Mouse (Mus musculus) liver, embryonic 16.5 days (tissue): Measurements from ENCODE around the gene Aldh1l1. TPM values are rescaled to one million over a fixed set of nuclear protein-coding genes. Genes with fewer than 3 reads are reported as not detected.
A peak's percentile ranks its signal among the peaks of the same experiment; 100 is the strongest.

ENCODE experiments used
- ATAC-seq: fragments of 200-750 bp; cut with Nextera tagmentation; 2 replicates; pipeline ENCODE4 v1.8.0; 2017; ENCODE audit warnings: low read depth, mild to moderate bottlenecking, moderate number of reproducible peaks, moderate library complexity
- H3K27ac ChIP-seq: fragments of 300-500 bp; sonication (generic); 2 replicates; pipeline ENCODE4 v1.5.1; 2014; ENCODE audit warnings: mild to moderate bottlenecking, low read length
- H3K27me3 ChIP-seq: fragments of 300-500 bp; sonication (generic); 2 replicates; pipeline ENCODE4 v1.6.1; 2014; ENCODE audit warnings: low read depth, low read length, mixed read lengths; ENCODE audit not compliant: control insufficient read depth, insufficient read depth
- H3K36me3 ChIP-seq: fragments of 300-500 bp; sonication (generic); 2 replicates; pipeline ENCODE4 v1.6.1; 2014; ENCODE audit warnings: mild to moderate bottlenecking; ENCODE audit not compliant: control insufficient read depth, insufficient read depth
- H3K4me1 ChIP-seq: fragments of 300-500 bp; sonication (generic); 2 replicates; pipeline ENCODE4 v1.6.1; 2014; ENCODE audit warnings: low read depth, low read length, mixed read lengths; ENCODE audit not compliant: control insufficient read depth
- H3K4me2 ChIP-seq: fragments of 300-500 bp; sonication (generic); 2 replicates; pipeline ENCODE4 v1.6.1; 2014; ENCODE audit warnings: low read depth, low read length, mixed read lengths
- H3K4me3 ChIP-seq: fragments of 300-500 bp; sonication (generic); 2 replicates; pipeline ENCODE4 v1.5.1; 2014; ENCODE audit warnings: low read depth, mild to moderate bottlenecking, low read length
- H3K9ac ChIP-seq: fragments of 300-500 bp; sonication (generic); 2 replicates; pipeline ENCODE4 v1.6.1; 2014; ENCODE audit warnings: low read depth, low read length
- H3K9me3 ChIP-seq: fragments of 300-500 bp; sonication (generic); replicated peaks from 2 replicates; pipeline ENCODE4 v1.6.1; 2016; ENCODE audit warnings: low read length; ENCODE audit not compliant: control insufficient read depth
- whole genome bisulfite sequencing: fragments of 180-500 bp; shearing (Covaris S2); extraction: QIAGEN DNeasy Blood & Tissue Kit; methylation state at CpG from one replicate; pipeline ENCODE4 v1.1.7; 2014; ENCODE audit not compliant: insufficient replicate concordance; 5-methylcytosine and 5-hydroxymethylcytosine counted together
- polyA plus RNA-seq: library from polyadenylated mRNA; unstranded; fragments of >200 nt; fragmentation: Nextera tagmentation; extraction: Ambion mirVana; gene quantifications from 2 replicates; pipeline ENCODE4 v1.2.1, GENCODE M21; 2015

Aldh1l1 gene
- 35.9 and 48.3 TPM in 2 replicates for polyA plus RNA-seq

DNA sequence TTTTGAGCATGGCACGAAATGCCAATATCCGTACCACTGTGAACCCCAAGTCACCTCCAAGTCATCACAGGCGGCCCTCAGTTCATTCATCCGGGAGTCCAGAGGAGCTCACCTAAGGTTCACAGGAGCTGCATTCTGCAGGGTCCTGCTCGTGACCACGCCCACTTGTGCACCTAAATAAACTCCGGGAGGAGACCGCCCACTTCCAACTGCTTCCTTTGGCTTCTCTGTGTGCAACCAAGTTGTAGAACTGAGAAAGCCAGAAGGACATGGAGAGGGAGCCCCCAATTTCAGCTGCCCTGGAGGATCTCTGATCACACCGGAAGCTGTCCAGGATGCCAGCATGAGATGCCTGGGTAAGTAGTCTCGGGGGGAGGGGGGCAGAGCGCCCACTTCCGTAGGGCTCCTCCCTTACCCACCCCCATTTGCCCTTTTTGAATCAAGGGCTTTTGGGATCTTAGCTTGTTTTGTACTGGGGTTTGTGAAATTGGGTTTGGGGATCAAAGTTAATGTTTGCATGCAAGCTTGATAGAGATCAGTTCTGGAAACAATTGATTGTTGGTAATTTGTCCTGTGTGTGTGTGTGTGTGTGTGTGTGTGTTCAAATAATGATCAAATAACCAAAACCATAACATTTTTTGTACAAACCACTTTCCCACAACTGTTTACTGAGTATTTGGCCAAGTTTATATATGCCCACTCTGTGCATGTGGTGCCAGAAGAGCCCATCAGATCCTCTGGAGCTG is at the start of gene Aldh1l1:
Gene Aldh1l1 (plus strand): TSS at position 252 of the 746 bp plus-strand sequence.
- H3K4me3 ChIP-seq, result no peak within 1 kb of the TSS
- ATAC-seq, result no peak
- no peaks in the 10 kb centered on the region for H3K27me3 ChIP-seq
- WGBS, result 67% methylated on average over 12 of the region's 12 CpGs
- no peak within 1 kb of the TSS for H3K9ac ChIP-seq
- H3K27ac ChIP-seq, result no peak within 1 kb of the TSS
- H3K4me2 ChIP-seq, result no peak within 1 kb of the TSS
- H3K9me3 ChIP-seq, result no peaks in the 10 kb centered on the region
- H3K4me1 ChIP-seq, result no peaks in the 10 kb centered on the region; the same call in 1 of the 2 replicates
- H3K36me3 ChIP-seq, result no peaks in the 10 kb centered on the region

DNA sequence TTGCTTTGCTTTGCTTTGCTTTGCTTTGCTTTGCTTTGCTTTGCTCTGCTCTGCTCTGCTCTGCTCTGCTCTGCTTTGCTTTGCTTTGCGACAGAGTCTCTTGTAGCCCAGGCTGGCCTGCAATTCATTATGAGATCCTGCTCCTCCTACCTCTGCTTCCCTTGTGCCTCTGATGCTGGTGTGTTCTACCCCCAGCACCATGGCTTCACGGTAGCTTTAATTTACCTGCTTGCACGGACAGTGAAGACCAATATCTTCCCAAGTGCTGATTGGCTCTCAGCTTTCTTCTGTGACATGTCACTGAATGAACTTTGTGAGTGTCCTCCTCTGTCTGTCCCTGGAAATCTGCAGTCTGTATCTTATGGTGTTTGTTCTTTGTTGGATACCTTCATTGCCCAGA is 49.2 kb upstream of the Aldh1l1 start:
- ATAC-seq, result no peak
- H3K36me3 ChIP-seq, result no peaks in the 10 kb centered on the region
- H3K9ac ChIP-seq, result no peak overlapping the region
- H3K9me3 ChIP-seq, result no peaks in the 10 kb centered on the region
- WGBS, result 64% methylated on average over 3 of the region's 3 CpGs
- H3K4me2 ChIP-seq, result no peak overlapping the region
- no peaks in the 10 kb centered on the region for H3K27me3 ChIP-seq
- H3K4me3 ChIP-seq, result no peak overlapping the region
- H3K4me1 ChIP-seq, result 0 out of 2 replicates have a peak, but pooled peaks cover 4% of the 10 kb centered on the region
- no peak overlapping the region for H3K27ac ChIP-seq

DNA sequence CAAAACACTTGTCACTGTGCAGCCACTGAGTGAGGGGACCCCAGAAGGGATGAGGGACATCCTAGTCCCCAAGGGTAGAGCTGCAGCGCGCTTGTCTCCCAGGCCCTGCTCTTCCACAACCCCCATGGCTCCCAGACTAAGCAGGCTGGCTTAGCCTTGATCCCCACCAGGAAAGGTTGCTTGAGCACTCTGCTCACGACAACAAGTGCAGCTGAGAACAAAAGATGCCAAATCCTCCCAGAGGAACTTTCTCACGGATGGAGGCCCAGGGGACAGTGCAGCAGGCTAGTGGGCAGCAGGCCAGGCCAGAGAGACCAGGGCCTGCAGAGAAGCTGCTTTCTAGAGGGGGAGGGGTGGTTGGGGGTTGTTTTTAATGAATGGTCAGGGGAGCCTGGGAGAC is 39.3 kb upstream of the Aldh1l1 start:
- Histone ChIP-seq H3K4me3 (no peak overlapping the region), H3K36me3 (no peaks in the 10 kb centered on the region), H3K27me3 (no peaks in the 10 kb centered on the region), H3K27ac (no peak overlapping the region), H3K9ac (no peak overlapping the region), H3K4me1 (no peaks in the 10 kb centered on the region), H3K4me2 (no peak overlapping the region), H3K9me3 (no peaks in the 10 kb centered on the region)
- WGBS, result 42% methylated on average over 4 of the region's 4 CpGs
- no peak for ATAC-seq

DNA sequence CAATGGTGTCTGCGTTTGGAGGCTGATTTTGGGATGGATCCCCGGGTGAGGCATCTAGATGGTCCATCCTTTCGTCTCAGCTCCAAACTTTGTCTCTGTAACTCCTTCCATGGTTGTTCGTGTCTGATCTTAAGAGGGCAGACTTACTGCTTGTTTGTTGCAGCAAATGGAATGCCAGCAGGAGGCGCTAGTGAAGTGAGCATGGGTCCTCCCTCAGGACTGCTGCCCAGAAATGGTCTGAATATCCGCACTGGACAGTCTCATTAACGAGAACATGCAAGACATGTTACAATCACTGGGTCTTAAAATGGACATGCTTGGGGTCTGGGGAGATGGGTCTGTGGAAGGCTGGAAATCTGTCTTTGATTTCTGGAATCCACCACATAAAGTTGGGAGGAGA is 36.0 kb upstream of the Aldh1l1 start:
- H3K9me3 ChIP-seq, result no peaks in the 10 kb centered on the region
- WGBS, result 17% methylated on average over 7 of the region's 7 CpGs
- no peak overlapping the region for H3K27ac ChIP-seq
- no peak overlapping the region for H3K4me2 ChIP-seq
- no peak for ATAC-seq
- no peak overlapping the region for H3K4me3 ChIP-seq
- no peaks in the 10 kb centered on the region for H3K36me3 ChIP-seq
- H3K9ac ChIP-seq, result no peak overlapping the region
- no peaks in the 10 kb centered on the region for H3K4me1 ChIP-seq
- H3K27me3 ChIP-seq, result no peaks in the 10 kb centered on the region

DNA sequence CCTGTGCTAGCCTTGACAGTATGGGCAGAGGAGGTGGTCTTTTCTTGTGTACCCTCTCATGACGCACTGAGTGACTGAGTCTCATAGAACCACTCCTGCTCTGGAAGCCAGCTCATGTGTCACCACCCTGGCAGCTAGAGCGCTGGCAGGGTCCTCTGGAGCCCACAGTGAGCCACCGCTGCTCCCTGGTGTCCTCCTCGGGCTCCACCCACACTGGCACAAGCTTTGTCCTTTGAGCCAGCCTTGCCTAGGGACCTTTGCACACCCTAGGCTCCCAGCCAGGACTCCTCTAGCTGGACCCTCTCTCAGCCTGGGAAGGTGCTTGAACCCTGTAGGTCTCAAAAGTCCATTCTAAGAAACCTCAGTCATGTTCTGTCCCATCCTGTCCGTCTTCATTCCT is 35.5 kb upstream of the Aldh1l1 start:
- no peak overlapping the region for H3K4me3 ChIP-seq
- H3K27me3 ChIP-seq, result no peaks in the 10 kb centered on the region
- no peaks in the 10 kb centered on the region for H3K4me1 ChIP-seq
- no peak overlapping the region for H3K27ac ChIP-seq
- no peaks in the 10 kb centered on the region for H3K9me3 ChIP-seq
- H3K4me2 ChIP-seq, result no peak overlapping the region
- no peaks in the 10 kb centered on the region for H3K36me3 ChIP-seq
- peak; percentile 61 for ATAC-seq
- H3K9ac ChIP-seq, result no peak overlapping the region
- WGBS, result 46% methylated on average over 5 of the region's 5 CpGs

DNA sequence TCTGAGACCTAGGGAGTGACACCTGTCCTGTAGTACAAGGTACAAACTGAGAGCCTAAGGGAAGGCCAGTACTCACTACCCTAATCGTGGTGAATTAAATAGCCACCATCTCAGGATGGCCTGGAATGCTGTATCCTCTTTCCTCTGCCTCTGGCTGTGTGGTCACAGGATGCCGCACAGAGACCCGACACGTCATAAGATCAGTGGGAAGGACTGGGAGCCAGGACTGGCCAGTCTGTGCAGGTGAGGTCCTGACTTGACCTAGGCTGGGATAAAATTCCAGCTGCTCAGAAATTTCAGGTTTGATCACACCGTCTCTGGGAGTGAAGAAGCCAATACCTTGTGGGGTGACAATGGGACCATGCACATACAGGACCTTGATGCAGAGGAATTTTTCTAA is 34.7 kb upstream of the Aldh1l1 start:
- Histone ChIP-seq H3K9me3 (no peaks in the 10 kb centered on the region), H3K4me1 (no peaks in the 10 kb centered on the region), H3K27ac (no peak overlapping the region), H3K9ac (no peak overlapping the region), H3K4me3 (no peak overlapping the region), H3K36me3 (no peaks in the 10 kb centered on the region), H3K4me2 (no peak overlapping the region), H3K27me3 (no peaks in the 10 kb centered on the region)
- WGBS, result 77% methylated on average over 5 of the region's 5 CpGs
- no peak for ATAC-seq

DNA sequence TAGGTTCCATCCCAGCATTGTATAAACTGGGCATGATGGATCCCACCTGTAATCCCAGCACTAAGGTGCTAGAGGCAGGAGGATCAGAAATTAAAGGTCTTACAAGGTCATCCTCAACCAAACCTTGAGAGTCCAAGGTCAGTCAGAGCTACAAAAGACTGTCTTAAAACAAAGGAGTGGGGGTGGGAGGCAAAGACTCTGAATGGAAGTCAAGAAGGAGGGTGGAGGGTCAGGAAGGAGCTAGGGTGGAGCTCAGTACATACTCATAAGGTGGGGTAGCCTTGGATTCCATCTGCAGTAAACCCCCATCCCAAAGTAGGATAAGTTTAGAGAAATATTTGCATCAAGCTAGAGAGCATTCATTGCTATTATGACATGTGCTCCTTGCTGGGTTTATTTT is 33.6 kb upstream of the Aldh1l1 start:
- H3K27me3 ChIP-seq, result no peaks in the 10 kb centered on the region
- no peak overlapping the region for H3K4me3 ChIP-seq
- H3K4me2 ChIP-seq, result no peak overlapping the region
- ATAC-seq, result no peak
- no peaks in the 10 kb centered on the region for H3K9me3 ChIP-seq
- no peak overlapping the region for H3K27ac ChIP-seq
- no peak overlapping the region for H3K9ac ChIP-seq
- no peaks in the 10 kb centered on the region for H3K4me1 ChIP-seq
- no peaks in the 10 kb centered on the region for H3K36me3 ChIP-seq

DNA sequence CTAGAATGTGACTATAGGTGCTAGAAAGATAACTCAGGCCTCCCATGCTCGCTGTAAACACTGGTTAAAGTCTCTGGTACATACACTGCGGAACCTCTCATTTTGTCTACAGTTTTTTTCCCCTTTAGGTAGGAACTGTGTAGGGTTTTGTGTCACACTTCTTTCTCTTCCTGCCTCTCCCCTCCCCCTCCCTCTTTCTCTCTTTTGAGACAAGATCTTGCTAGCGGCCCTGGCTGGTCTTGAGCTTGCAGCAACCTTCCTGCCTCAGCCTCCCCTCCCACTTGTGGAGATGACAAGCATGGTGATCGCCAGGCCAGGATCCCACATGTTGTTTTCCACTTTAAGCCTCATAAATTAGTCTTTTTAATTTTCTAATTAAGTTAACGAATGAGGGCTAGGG is 32.5 kb upstream of the Aldh1l1 start:
- no peak overlapping the region for H3K4me3 ChIP-seq
- H3K9me3 ChIP-seq, result no peaks in the 10 kb centered on the region
- H3K9ac ChIP-seq, result no peak overlapping the region
- H3K36me3 ChIP-seq, result no peaks in the 10 kb centered on the region
- no peak for ATAC-seq
- no peaks in the 10 kb centered on the region for H3K4me1 ChIP-seq
- H3K27me3 ChIP-seq, result no peaks in the 10 kb centered on the region
- 63% methylated on average over 5 of the region's 5 CpGs for WGBS
- H3K4me2 ChIP-seq, result no peak overlapping the region
- no peak overlapping the region for H3K27ac ChIP-seq

DNA sequence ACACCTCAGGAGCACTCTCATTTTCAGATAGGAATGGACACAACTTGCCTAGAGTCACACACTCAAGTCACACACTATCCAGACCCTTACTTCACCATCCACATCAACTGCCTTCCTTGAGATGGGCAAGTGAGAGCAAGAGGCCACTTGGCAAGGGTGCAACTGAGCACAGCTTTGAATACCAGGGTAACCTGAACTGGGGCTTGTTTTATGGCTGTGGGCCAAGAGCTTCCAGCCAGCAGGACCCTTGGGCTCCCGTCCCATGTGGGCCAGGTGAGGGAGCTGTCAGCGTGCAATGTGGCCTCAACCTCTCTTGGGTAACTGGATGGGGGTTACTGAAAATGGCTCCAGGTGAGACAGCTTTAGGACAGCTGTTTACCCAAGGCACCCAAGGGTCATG is 28.8 kb upstream of the Aldh1l1 start:
- no peak overlapping the region for H3K27ac ChIP-seq

More for the DNA sequence above, 28.8 kb upstream of the Aldh1l1 start:
- Histone ChIP-seq H3K9me3 (no peaks in the 10 kb centered on the region), H3K9ac (no peak overlapping the region), H3K4me1 (no peaks in the 10 kb centered on the region), H3K4me3 (no peak overlapping the region), H3K4me2 (no peak overlapping the region), H3K27me3 (peaks cover 15% of the 10 kb centered on the region), H3K36me3 (no peaks in the 10 kb centered on the region)
- no peak for ATAC-seq
- WGBS, result 50% methylated on average over 2 of the region's 2 CpGs
